Mouse (Mus musculus): ENCODE measurements around the gene Apol9b. TPM values are rescaled to one million over a fixed set of nuclear protein-coding genes. Genes with fewer than 3 reads are reported as not detected.
"Not testable (repeated sequence)": the region's sequence is repeated elsewhere in the genome, so short reads cannot be mapped to it uniquely, and the experiment has no call there.

Apol9b gene
- polyA plus RNA-seq, 1 experiment from 2014 or later = not detected

DNA sequence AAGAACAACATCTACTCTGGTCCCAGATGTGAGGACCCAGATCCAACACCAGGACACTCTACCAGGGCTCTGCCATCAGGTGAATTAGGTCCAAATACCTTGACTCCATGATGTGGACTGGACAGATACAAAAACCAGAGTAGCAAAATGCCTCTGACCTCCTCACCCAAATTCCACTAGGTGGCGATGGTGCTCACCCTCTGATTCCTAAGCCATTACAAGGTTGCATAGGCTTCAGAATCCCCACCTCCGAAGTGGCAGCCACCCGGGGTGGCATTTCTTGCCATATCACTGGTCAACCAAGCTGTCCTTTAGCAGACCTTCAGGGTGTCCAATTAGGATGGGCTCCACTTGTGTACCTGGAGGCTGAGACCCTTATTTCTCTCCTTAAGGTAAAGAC lies 1.7 kb upstream of the Apol9b start:
- not testable (repeated sequence) for H3K36me3 ChIP-seq; ATAC-seq (ENCODE audit: insufficient number of reproducible peaks, insufficient read depth, low FRiP score, low TSS enrichment, low read depth); H3K27ac ChIP-seq; H3K4me3 ChIP-seq (replicated peaks); H3K4me1 ChIP-seq (replicated peaks); H3K9me3 ChIP-seq; H3K4me2 ChIP-seq; H3K9ac ChIP-seq (replicated peaks); H3K27me3 ChIP-seq
- WGBS = 5% methylated on average over 3 of the region's 3 CpGs

GRCm38 (mm10) chr15:77727745-77728144 lies 1.1 kb upstream of the Apol9b start:
- not testable (repeated sequence) for H3K4me1 ChIP-seq (replicated peaks); H3K4me3 ChIP-seq (replicated peaks); H3K36me3 ChIP-seq; H3K27ac ChIP-seq; H3K27me3 ChIP-seq; ATAC-seq (ENCODE audit: insufficient number of reproducible peaks, insufficient read depth, low FRiP score, low TSS enrichment, low read depth); H3K9me3 ChIP-seq; H3K4me2 ChIP-seq; H3K9ac ChIP-seq (replicated peaks)
- WGBS = 81% methylated on average over 3 of the region's 3 CpGs

- H3K36me3 ChIP-seq = no peaks in the 10 kb centered on the region
- ATAC-seq (ENCODE audit: insufficient number of reproducible peaks, insufficient read depth, low FRiP score, low TSS enrichment, low read depth) = no peak
- H3K4me3 ChIP-seq (replicated peaks) = no peak overlapping the region
- no peaks in the 10 kb centered on the region for H3K4me1 ChIP-seq (replicated peaks)
- no peaks in the 10 kb centered on the region for H3K27me3 ChIP-seq
- no peak overlapping the region for H3K27ac ChIP-seq
- H3K9ac ChIP-seq (replicated peaks) = no peak overlapping the region
- H3K9me3 ChIP-seq = no peaks in the 10 kb centered on the region
- H3K4me2 ChIP-seq = no peak overlapping the region
- 83% methylated on average over 5 of the region's 5 CpGs for WGBS
Observed at GRCm38 (mm10) chr15:77731605-77732004, 2.8 kb downstream of the Apol9b start.

- not testable (repeated sequence) for H3K27ac ChIP-seq; H3K4me1 ChIP-seq (replicated peaks); ATAC-seq (ENCODE audit: insufficient number of reproducible peaks, insufficient read depth, low FRiP score, low TSS enrichment, low read depth); H3K27me3 ChIP-seq; H3K4me3 ChIP-seq (replicated peaks); H3K9ac ChIP-seq (replicated peaks); H3K4me2 ChIP-seq; H3K9me3 ChIP-seq; H3K36me3 ChIP-seq
- 66% methylated on average over 10 of the region's 10 CpGs for WGBS
Observed at GRCm38 (mm10) chr15:77732851-77733250, 4.0 kb downstream of the Apol9b start.

- not testable (repeated sequence) for H3K27ac ChIP-seq; H3K9ac ChIP-seq (replicated peaks); H3K4me1 ChIP-seq (replicated peaks); H3K27me3 ChIP-seq; ATAC-seq (ENCODE audit: insufficient number of reproducible peaks, insufficient read depth, low FRiP score, low TSS enrichment, low read depth); H3K9me3 ChIP-seq; H3K4me3 ChIP-seq (replicated peaks); H3K4me2 ChIP-seq; H3K36me3 ChIP-seq
- WGBS = 85% methylated on average over 8 of the region's 8 CpGs
Observed at GRCm38 (mm10) chr15:77733380-77733779, 4.5 kb downstream of the Apol9b start.

DNA sequence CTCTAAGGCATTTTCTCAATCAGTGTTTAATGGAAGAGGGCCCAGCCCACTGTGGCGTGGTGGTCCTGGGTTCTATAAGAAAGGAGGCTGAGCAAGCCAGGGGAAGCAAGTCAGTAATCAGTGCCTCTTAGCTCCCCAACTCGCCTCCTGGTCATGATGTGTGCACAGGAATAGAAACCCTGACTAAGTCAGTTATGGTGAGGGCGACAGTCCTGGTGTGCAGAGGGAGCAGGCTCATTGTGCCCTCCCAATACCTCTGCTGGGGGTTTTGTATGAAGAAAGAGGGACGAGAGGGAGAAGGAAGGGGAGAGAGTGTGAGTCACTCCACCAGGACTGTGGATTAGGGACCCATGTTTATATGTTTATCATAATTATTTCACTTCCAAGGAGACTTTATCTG lies 5.1 kb downstream of the Apol9b start:
- not testable (repeated sequence) for H3K9me3 ChIP-seq; H3K4me3 ChIP-seq (replicated peaks); H3K4me2 ChIP-seq; H3K9ac ChIP-seq (replicated peaks); H3K27ac ChIP-seq; H3K4me1 ChIP-seq (replicated peaks); H3K36me3 ChIP-seq; H3K27me3 ChIP-seq; ATAC-seq (ENCODE audit: insufficient number of reproducible peaks, insufficient read depth, low FRiP score, low TSS enrichment, low read depth)
- 71% methylated on average over 4 of the region's 4 CpGs for WGBS

- Histone ChIP-seq H3K4me1 (replicated peaks) (no peaks in the 10 kb centered on the region), H3K9ac (replicated peaks) (no peak overlapping the region), H3K9me3 (no peaks in the 10 kb centered on the region), H3K36me3 (no peaks in the 10 kb centered on the region), H3K4me3 (replicated peaks) (no peak overlapping the region), H3K27ac (no peak overlapping the region), H3K4me2 (no peak overlapping the region), H3K27me3 (no peaks in the 10 kb centered on the region)
- 76% methylated on average over 9 of the region's 9 CpGs for WGBS
- no peak for ATAC-seq (ENCODE audit: insufficient number of reproducible peaks, insufficient read depth, low FRiP score, low TSS enrichment, low read depth)
Observed at GRCm38 (mm10) chr15:77740511-77741297, 11.9 kb downstream of the Apol9b start.

- H3K4me2 ChIP-seq; H3K9ac ChIP-seq (replicated peaks); H3K27me3 ChIP-seq; H3K9me3 ChIP-seq; ATAC-seq (ENCODE audit: insufficient number of reproducible peaks, insufficient read depth, low FRiP score, low TSS enrichment, low read depth); H3K4me1 ChIP-seq (replicated peaks); H3K4me3 ChIP-seq (replicated peaks); H3K27ac ChIP-seq; H3K36me3 ChIP-seq: not testable (repeated sequence)
- WGBS = 80% methylated on average over 6 of the region's 6 CpGs
Observed at GRCm38 (mm10) chr15:77741556-77741955, 12.7 kb downstream of the Apol9b start.

GRCm38 (mm10) chr15:77744632-77745031 lies 15.8 kb downstream of the Apol9b start:
- no peak for ATAC-seq (ENCODE audit: insufficient number of reproducible peaks, insufficient read depth, low FRiP score, low TSS enrichment, low read depth)
- H3K27me3 ChIP-seq = no peaks in the 10 kb centered on the region
- no peaks in the 10 kb centered on the region for H3K4me1 ChIP-seq (replicated peaks)
- H3K9me3 ChIP-seq = 0 out of 2 replicates have a peak, but pooled peaks cover 9% of the 10 kb centered on the region
- 35% methylated on average over 5 of the region's 5 CpGs for WGBS
- no peak overlapping the region for H3K27ac ChIP-seq
- no peaks in the 10 kb centered on the region for H3K36me3 ChIP-seq
- H3K9ac ChIP-seq (replicated peaks) = no peak overlapping the region
- no peak overlapping the region for H3K4me2 ChIP-seq
- H3K4me3 ChIP-seq (replicated peaks) = no peak overlapping the region

- Histone ChIP-seq H3K27ac (no peak overlapping the region), H3K27me3 (no peaks in the 10 kb centered on the region), H3K36me3 (no peaks in the 10 kb centered on the region), H3K4me2 (no peak overlapping the region), H3K9me3 (0 out of 2 replicates have a peak, but pooled peaks cover 9% of the 10 kb centered on the region), H3K4me3 (replicated peaks) (no peak overlapping the region), H3K4me1 (replicated peaks) (no peaks in the 10 kb centered on the region), H3K9ac (replicated peaks) (no peak overlapping the region)
- ATAC-seq (ENCODE audit: insufficient number of reproducible peaks, insufficient read depth, low FRiP score, low TSS enrichment, low read depth) = no peak
Observed at GRCm38 (mm10) chr15:77745081-77745480, 16.2 kb downstream of the Apol9b start.

DNA sequence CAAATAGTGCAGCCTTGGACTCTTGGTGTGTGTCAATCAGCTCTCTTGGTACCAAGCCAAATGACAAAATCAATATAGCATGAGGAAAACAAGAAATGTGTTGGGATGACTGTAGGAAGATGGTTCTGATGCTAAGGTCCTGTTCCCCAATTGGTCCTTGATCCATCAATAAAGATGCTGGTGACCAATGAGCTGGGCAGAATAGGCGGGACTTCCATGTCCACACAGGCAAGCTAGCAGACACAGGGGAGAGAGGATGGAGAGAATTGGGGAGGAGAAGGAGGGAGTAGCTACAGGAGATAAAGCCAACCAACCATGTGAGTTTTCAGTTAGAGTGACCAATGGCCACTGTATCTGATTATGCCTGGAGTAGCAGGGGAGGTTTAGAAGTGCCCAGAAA lies 17.5 kb downstream of the Apol9b start:
- Histone ChIP-seq H3K27ac (no peak overlapping the region), H3K4me2 (no peak overlapping the region), H3K4me3 (replicated peaks) (no peak overlapping the region), H3K4me1 (replicated peaks) (no peaks in the 10 kb centered on the region), H3K27me3 (no peaks in the 10 kb centered on the region), H3K9ac (replicated peaks) (no peak overlapping the region), H3K36me3 (no peaks in the 10 kb centered on the region), H3K9me3 (0 out of 2 replicates have a peak, but pooled peaks cover 9% of the 10 kb centered on the region)
- ATAC-seq (ENCODE audit: insufficient number of reproducible peaks, insufficient read depth, low FRiP score, low TSS enrichment, low read depth) = no peak
- 87% methylated on average over 1 of the region's 1 CpGs for WGBS

GRCm38 (mm10) chr15:77748414-77748813 lies 19.6 kb downstream of the Apol9b start:
- no peak overlapping the region for H3K9ac ChIP-seq (replicated peaks)
- no peaks in the 10 kb centered on the region for H3K4me1 ChIP-seq (replicated peaks)
- H3K4me2 ChIP-seq = no peak overlapping the region
- no peak for ATAC-seq (ENCODE audit: insufficient number of reproducible peaks, insufficient read depth, low FRiP score, low TSS enrichment, low read depth)
- no peak overlapping the region for H3K4me3 ChIP-seq (replicated peaks)
- no peaks in the 10 kb centered on the region for H3K36me3 ChIP-seq
- 85% methylated on average over 3 of the region's 3 CpGs for WGBS
- H3K9me3 ChIP-seq = 0 out of 2 replicates have a peak, but pooled peaks cover 9% of the 10 kb centered on the region
- no peak overlapping the region for H3K27ac ChIP-seq
- H3K27me3 ChIP-seq = 0 out of 2 replicates have a peak, but pooled peaks cover 8% of the 10 kb centered on the region

Measured in limb, embryonic 12.5 days (tissue).